Mouse (Mus musculus) layer of hippocampus, postnatal 36 days (tissue): ENCODE results near the gene Cdh13. TPM values are rescaled to one million over a fixed set of nuclear protein-coding genes. Genes with fewer than 3 reads are reported as not detected.

Source experiments
- DNase-seq, 2 experiments: peaks; one replicate each; pipeline ENCODE4 v3.0.0; 2022
- total RNA-seq, 2 experiments: library from RNA; stranded (reverse); gene quantifications; 2 replicates each; pipeline ENCODE4 v1.2.3; 2021

Cdh13 gene
- total RNA-seq, 2 experiments from 2014 or later, result 37.3 to 41.5 TPM

GRCm38 (mm10) chr8:118381641-118382040, 98.1 kb downstream of the Cdh13 start:
- no peak for DNase-seq

GRCm38 (mm10) chr8:118384314-118384713, 100.8 kb downstream of the Cdh13 start:
- DNase-seq, result no peak

- DNase-seq, result no peak
Measured at GRCm38 (mm10) chr8:118389456-118389855, 105.9 kb downstream of the Cdh13 start.

GRCm38 (mm10) chr8:118393909-118394650, 110.5 kb downstream of the Cdh13 start:
- no peak for DNase-seq

DNA sequence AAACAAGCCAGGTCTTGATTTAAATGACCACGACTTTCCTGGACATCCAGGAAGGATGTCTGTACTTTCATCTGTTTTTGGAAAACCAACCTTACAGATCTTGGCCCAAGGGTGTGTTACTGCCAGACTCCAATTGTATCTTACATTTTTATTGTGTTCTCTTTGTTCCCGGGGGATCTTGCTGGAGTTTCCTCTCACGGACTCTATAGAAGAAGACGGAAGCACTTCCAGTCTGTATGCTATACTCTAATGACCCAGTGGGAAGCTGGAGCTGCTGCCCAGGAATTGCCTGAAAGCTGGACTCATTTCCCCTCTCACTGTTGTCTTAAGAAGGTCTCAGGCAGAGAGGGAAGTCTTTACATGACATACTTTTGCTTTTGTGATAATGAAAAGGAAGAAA, 111.6 kb downstream of the Cdh13 start:
- no peak for DNase-seq

- DNase-seq, result no peak
Measured at GRCm38 (mm10) chr8:118404836-118405235, 121.3 kb downstream of the Cdh13 start.

DNA sequence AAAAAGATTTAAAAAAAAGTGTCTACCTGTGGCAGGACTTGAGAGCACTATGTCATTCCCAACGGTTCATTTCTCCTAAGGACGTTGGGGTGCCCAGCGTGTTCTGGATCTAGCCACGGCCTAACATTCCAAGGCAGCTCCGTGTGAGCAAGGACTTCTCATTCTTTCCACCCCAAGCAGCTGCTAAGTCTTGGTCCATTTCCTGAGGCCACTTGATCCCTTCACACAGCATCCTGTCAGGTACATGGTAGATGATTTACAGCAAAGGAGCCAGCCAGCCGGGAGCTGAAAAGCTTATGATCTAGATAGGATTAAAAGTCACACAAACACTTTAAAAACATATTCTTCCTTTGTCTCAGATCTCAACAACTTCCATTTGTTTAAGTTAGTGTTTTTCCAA, 123.8 kb downstream of the Cdh13 start:
- DNase-seq, result no peak

GRCm38 (mm10) chr8:118409396-118409795, 125.9 kb downstream of the Cdh13 start:
- DNase-seq, result no peak

DNA sequence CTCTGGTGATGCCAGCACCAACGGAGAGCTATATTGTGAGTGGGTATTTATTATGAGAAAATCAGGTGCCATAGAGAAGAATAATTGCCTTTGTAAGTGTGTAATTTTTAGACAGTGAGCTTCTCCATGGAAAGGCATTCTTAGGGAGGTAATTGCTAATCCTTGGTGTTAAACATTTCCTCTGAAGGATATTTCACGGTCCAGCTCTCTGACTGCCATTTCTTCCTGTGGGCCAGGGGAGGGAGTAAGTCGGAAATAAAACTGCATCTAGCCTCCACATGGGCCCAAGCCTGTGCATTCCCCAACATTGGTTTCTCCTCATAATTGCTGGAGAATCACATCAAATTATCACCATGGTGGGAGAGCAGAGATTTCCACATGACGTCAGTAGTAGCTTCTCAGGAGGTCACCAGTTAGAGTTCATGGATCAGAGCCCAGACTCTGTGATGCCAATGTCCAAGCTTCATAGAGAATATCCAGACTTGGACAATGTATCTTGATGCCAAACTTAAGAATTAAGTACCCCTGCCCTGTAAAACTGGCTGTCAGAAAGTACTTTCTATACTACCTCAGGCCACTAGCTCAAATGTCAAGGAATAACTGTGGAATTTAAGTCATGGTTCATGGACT, 126.9 kb downstream of the Cdh13 start:
- DNase-seq, result no peak

DNA sequence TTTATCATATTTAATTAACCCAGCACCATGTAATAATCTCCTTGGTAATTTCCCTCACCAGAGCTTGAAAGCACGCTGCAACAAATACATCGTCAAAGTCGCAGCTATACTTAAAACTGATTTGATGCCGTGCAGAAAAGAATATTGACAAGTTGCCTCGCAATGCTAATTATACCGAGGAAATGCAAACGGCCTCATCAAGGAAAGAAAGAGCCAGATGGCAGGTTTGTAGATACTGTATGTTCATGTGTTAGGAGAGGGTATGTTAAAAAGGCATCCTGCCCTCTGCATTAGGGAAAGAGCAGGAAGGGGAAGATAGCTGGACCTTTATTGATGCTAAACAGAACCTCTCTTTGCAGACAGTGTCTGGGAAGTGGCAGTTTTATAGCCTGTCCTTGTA, 132.1 kb downstream of the Cdh13 start:
- no peak for DNase-seq

GRCm38 (mm10) chr8:118416811-118417355, 133.3 kb downstream of the Cdh13 start:
- no peak for DNase-seq

DNA sequence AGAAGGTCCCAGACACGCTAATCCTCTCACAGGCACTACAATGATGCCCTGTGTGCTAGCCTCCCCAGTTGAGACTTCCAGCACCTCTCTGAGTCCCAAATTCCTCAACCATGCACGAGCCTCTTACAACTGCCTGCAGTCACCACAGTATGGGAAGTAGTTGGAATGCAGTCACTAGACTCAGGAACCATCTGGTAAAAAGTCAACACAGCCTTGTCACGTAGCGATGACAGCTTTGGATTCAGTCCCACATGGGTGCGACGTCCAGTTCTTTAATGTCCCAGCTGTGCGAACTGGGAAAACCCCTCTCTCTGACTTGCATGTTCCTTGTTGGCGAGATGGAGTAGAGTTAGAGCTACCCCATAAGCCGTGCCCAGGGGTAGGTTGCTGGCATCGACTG, 139.1 kb downstream of the Cdh13 start:
- DNase-seq, result no peak

GRCm38 (mm10) chr8:118428941-118429340, 145.4 kb downstream of the Cdh13 start:
- no peak for DNase-seq

GRCm38 (mm10) chr8:118431731-118432440, 148.4 kb downstream of the Cdh13 start:
- DNase-seq, result no peak

DNA sequence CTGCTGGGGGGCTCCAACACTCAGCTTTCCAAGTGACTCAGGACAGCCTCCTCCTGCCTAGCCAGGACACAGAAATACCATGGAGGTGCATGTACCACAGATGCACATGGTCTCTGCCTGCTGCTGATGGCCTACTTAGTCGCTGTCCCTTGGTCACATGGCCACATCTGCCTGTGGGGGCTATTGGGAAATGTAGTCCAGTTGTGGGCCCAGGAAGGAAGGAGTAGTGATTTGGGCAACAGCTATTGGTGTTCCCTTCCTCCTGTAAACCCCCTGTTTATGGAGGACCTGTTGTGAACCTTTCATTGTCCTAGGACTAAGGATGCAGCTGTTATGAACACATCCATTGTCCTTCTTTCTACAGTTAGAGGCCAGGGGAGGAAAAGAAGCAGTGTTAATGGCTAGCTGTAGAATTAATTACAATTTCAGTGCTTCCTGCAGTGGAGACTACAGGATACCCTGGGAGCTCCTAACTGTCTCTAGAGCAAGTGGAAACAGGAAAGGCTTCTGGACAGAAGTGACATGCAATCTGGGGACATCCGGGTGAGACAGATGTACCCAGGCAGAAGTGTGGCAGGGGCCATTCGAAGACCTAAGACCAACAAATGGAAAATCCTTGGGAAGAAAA, 150.1 kb downstream of the Cdh13 start:
- DNase-seq, result no peak

GRCm38 (mm10) chr8:118436751-118437150, 153.2 kb downstream of the Cdh13 start:
- DNase-seq, result no peak

- DNase-seq, result no peak
Measured at GRCm38 (mm10) chr8:118437152-118437551, 153.6 kb downstream of the Cdh13 start.

DNA sequence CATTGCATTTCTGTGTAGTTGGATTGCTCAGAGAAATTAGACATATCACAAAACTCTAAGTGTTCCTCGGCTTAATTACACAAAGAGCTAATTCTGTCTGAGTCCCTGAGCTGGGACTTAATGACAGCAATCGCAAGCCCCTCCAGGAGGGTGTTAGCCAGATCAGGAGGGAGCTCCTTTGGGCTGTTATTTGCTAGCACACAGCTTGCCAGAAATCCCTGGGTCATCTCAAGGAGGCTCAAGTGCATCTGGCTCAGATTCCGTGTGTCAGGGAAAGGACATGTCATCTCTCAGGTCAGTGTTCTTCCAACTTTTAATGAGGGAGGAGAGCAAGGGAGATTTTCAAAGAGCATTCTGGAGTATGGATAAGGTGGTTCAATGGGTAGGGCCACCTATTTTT, 154.3 kb downstream of the Cdh13 start:
- no peak for DNase-seq

GRCm38 (mm10) chr8:118439857-118440256, 156.3 kb downstream of the Cdh13 start:
- DNase-seq, result no peak

GRCm38 (mm10) chr8:118443361-118443760, 159.8 kb downstream of the Cdh13 start:
- DNase-seq, result peak in 1 of 2 experiments; percentile 37

DNA sequence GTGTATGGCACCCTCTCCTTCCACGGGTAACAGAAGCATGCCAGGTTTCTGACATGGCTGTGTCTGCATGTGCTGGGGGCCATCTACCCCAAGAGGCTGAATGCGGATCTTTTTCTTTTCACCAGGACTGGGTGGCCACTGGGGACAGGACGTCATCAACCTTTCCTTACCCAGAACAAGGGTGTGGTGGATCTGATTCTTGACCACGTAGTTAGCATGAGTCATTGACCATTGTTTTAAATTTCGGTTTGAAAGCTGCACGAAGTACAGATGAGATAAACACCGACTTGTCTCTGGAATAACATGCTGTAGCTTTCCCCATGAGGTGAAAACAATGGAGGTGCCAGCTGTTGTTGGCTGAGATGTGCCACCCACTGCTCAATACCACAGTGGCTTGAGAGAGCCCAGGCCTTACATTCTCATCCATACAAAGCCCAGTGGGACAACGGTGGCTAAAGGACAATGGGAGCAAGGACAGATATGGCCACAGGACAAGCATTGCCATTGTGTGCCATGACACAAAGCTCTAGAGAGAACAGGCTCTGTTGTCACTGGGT, 161.2 kb downstream of the Cdh13 start:
- no peak for DNase-seq

GRCm38 (mm10) chr8:118446516-118446915, 163.0 kb downstream of the Cdh13 start:
- DNase-seq, result no peak
